Comparison of ENCODE assay signal across 10 mouse cellular contexts in genomic region chr9:45958851-45959250, GRCm38 (mm10). TPM values are rescaled to one million over a fixed set of nuclear protein-coding genes. Genes with fewer than 3 reads are reported as not detected.
A peak's percentile ranks its signal among the peaks of the same experiment; 100 is the strongest.
DNase-seq lines count a peak whose midpoint lies in the region; ATAC-seq and TF ChIP-seq lines count a peak whose summit lies in the region.
"Had no signal": no experiment of that assay in that cellular context is flagged by ENCODE, and none has a peak within 500 bp of the region (broad histone marks: within the 10 kb centered on the region; RNA-seq: fewer than 3 reads in every experiment).

No protein-coding gene starts in this region.

- peaks cover 30% of the 10 kb centered on the region for H3K4me1 ChIP-seq in heart, embryonic 15.5 days (replicated peaks)
- H3K4me1 ChIP-seq in lung, embryonic 16.5 days (replicated peaks; ENCODE audit: control insufficient read depth, insufficient read depth, low read length) = peaks cover 10% of the 10 kb centered on the region
- peaks cover 9% of the 10 kb centered on the region for H3K4me1 ChIP-seq in forebrain, postnatal 0 days (ENCODE audit: insufficient read depth)
- peaks cover 40% of the 10 kb centered on the region for H3K4me1 ChIP-seq in neural tube, embryonic 15.5 days

- H3K4me3 ChIP-seq in heart, embryonic 15.5 days = no peak overlapping the region
- no peak overlapping the region for H3K4me3 ChIP-seq in lung, embryonic 16.5 days (ENCODE audit: low read length)
- no peak overlapping the region for H3K4me3 ChIP-seq in forebrain, postnatal 0 days (ENCODE audit: low read depth, low read length)
- no peak overlapping the region for H3K4me3 ChIP-seq in neural tube, embryonic 15.5 days (replicated peaks)
- H3K4me3 ChIP-seq: embryonic facial prominence, embryonic 12.5 days had no signal

- H3K9ac ChIP-seq in heart, embryonic 15.5 days = no peak overlapping the region
- H3K9ac ChIP-seq in lung, embryonic 16.5 days (ENCODE audit: low read length) = no peak overlapping the region
- no peak overlapping the region for H3K9ac ChIP-seq in forebrain, postnatal 0 days
- H3K9ac ChIP-seq in neural tube, embryonic 15.5 days (replicated peaks) = no peak overlapping the region
- H3K9ac ChIP-seq: embryonic facial prominence, embryonic 12.5 days had no signal

- H3K9me3 ChIP-seq in heart, embryonic 15.5 days (replicated peaks) = no peaks in the 10 kb centered on the region
- no peaks in the 10 kb centered on the region for H3K9me3 ChIP-seq in lung, embryonic 16.5 days (ENCODE audit: control insufficient read depth, low read length)
- no peaks in the 10 kb centered on the region for H3K9me3 ChIP-seq in forebrain, postnatal 0 days (ENCODE audit: low read length)
- no peaks in the 10 kb centered on the region for H3K9me3 ChIP-seq in neural tube, embryonic 15.5 days (replicated peaks)
- H3K9me3 ChIP-seq: embryonic facial prominence, embryonic 12.5 days had no signal

- peaks cover 3% of the 10 kb centered on the region; the same call in 1 of the 2 replicates for H3K36me3 ChIP-seq in heart, embryonic 15.5 days
- peaks cover 2% of the 10 kb centered on the region; the same call in 1 of the 2 replicates for H3K36me3 ChIP-seq in lung, embryonic 16.5 days (ENCODE audit: control insufficient read depth, insufficient read depth, low read length)
- H3K36me3 ChIP-seq in forebrain, postnatal 0 days (ENCODE audit: insufficient read depth) = peaks cover 23% of the 10 kb centered on the region
- peaks cover 24% of the 10 kb centered on the region for H3K36me3 ChIP-seq in neural tube, embryonic 15.5 days

- no peak overlapping the region for H3K4me2 ChIP-seq in heart, embryonic 15.5 days
- no peak overlapping the region for H3K4me2 ChIP-seq in lung, embryonic 16.5 days (ENCODE audit: low read depth, low read length)
- no peak overlapping the region for H3K4me2 ChIP-seq in forebrain, postnatal 0 days (ENCODE audit: low read depth)
- H3K4me2 ChIP-seq in neural tube, embryonic 15.5 days = no peak overlapping the region
- H3K4me2 ChIP-seq: embryonic facial prominence, embryonic 12.5 days had no signal

- no peak for TF ChIP-seq CTCF in forebrain, postnatal 0 days (IDR thresholded peaks at IDR 0.05; ENCODE audit: low read depth)

- H3K27me3 ChIP-seq in heart, embryonic 15.5 days = no peaks in the 10 kb centered on the region
- no peaks in the 10 kb centered on the region for H3K27me3 ChIP-seq in lung, embryonic 16.5 days (ENCODE audit: control insufficient read depth, insufficient read depth, low read depth, low read length)
- no peaks in the 10 kb centered on the region for H3K27me3 ChIP-seq in forebrain, postnatal 0 days (ENCODE audit: insufficient read depth, low read length)
- H3K27me3 ChIP-seq in neural tube, embryonic 15.5 days (replicated peaks) = no peaks in the 10 kb centered on the region
- H3K27me3 ChIP-seq: embryonic facial prominence, embryonic 12.5 days had no signal

- ATAC-seq in heart, embryonic 15.5 days (replicated peaks; ENCODE audit: insufficient number of reproducible peaks, insufficient read depth, low FRiP score, low read depth) = no peak
- ATAC-seq in lung, embryonic 16.5 days (ENCODE audit: low read depth) = no peak
- no peak for ATAC-seq in forebrain, postnatal 0 days
- ATAC-seq in neural tube, embryonic 15.5 days (ENCODE audit: low FRiP score) = no peak
- ATAC-seq: activated CD4-positive, CD25-positive, alpha-beta regulatory T cell, adult 4 months had no signal

- no peak for DNase-seq in heart, postnatal 4 days
- no peak for DNase-seq in lung, postnatal 36 days
- DNase-seq in forebrain, postnatal 0 days = no peak
- DNase-seq in urinary bladder, adult 2 months (ENCODE audit: low spot score) = no peak
- DNase-seq: cerebellum, adult 2 months had no signal

- H3K27ac ChIP-seq in heart, embryonic 15.5 days = peak overlapping the region; percentile 60
- H3K27ac ChIP-seq in lung, embryonic 16.5 days (ENCODE audit: low read length) = 0 out of 2 replicates have a peak overlapping the region, but pooled peaks have one; percentile 10
- 0 out of 2 replicates have a peak overlapping the region, but pooled peaks have one; percentile 10 for H3K27ac ChIP-seq in forebrain, postnatal 0 days (ENCODE audit: low read depth, low read length)
- H3K27ac ChIP-seq in neural tube, embryonic 15.5 days (replicated peaks) = peak overlapping the region; percentile 38; the same call in 1 of the 2 replicates
- H3K27ac ChIP-seq: embryonic facial prominence, embryonic 12.5 days had no signal

- WGBS in heart, embryonic 15.5 days = 61% methylated on average over 4 of the region's 4 CpGs
- 53% methylated on average over 4 of the region's 4 CpGs for WGBS in lung, embryonic 16.5 days
- 23% methylated on average over 4 of the region's 4 CpGs for WGBS in forebrain, postnatal 0 days
- WGBS in neural tube, embryonic 15.5 days = 40% methylated on average over 4 of the region's 4 CpGs

RNA-seq across cellular contexts. Expression of gene Sidt2, which starts 3.8 kb away (rescaled TPM):
- 31.4 and 41.7 TPM in 2 replicates for polyA plus RNA-seq in heart, embryonic 15.5 days (2015; fragmentation: Nextera tagmentation; extraction: Ambion mirVana)
- total RNA-seq in heart, postnatal 4 days (2021) = 10 to 100 TPM; 57.1 to 67.0 TPM
- 33.6 and 35.9 TPM in 2 replicates for polyA plus RNA-seq in lung, embryonic 16.5 days (2015; fragmentation: Nextera tagmentation; extraction: Ambion mirVana)
- 65.6 and 77.5 TPM in 2 replicates for total RNA-seq in forebrain, postnatal 0 days (2014; rRNA removed)
- 33.5 and 46.5 TPM in 2 replicates for polyA plus RNA-seq in forebrain, postnatal 0 days (2015; fragmentation: Nextera tagmentation; extraction: Ambion mirVana)
- polyA plus RNA-seq in neural tube, embryonic 15.5 days (2015; fragmentation: Nextera tagmentation; extraction: Ambion mirVana) = 49.2 and 55.1 TPM in 2 replicates
- 102 and 121 TPM in 2 replicates for polyA plus RNA-seq in urinary bladder, adult 2 months (2012; rRNA removed)

RNA-seq across cellular contexts. Expression of gene Tagln, which starts 23.0 kb away (rescaled TPM):
- polyA plus RNA-seq in heart, embryonic 15.5 days (2015; fragmentation: Nextera tagmentation; extraction: Ambion mirVana) = 90.8 and 117 TPM in 2 replicates
- 100 to 1,000 TPM; 111 to 124 TPM for total RNA-seq in heart, postnatal 4 days (2021)
- 138 and 141 TPM in 2 replicates for polyA plus RNA-seq in lung, embryonic 16.5 days (2015; fragmentation: Nextera tagmentation; extraction: Ambion mirVana)
- 5.6 and 7.7 TPM in 2 replicates for total RNA-seq in forebrain, postnatal 0 days (2014; rRNA removed)
- polyA plus RNA-seq in forebrain, postnatal 0 days (2015; fragmentation: Nextera tagmentation; extraction: Ambion mirVana) = 3.5 and 3.7 TPM in 2 replicates
- 8.5 and 44.8 TPM in 2 replicates for polyA plus RNA-seq in neural tube, embryonic 15.5 days (2015; fragmentation: Nextera tagmentation; extraction: Ambion mirVana)
- 8,790 and 9,672 TPM in 2 replicates for polyA plus RNA-seq in urinary bladder, adult 2 months (2012; rRNA removed)

RNA-seq across cellular contexts. Expression of gene Rnf214, which starts 52.1 kb away (rescaled TPM):
- 40.3 and 43.3 TPM in 2 replicates for polyA plus RNA-seq in heart, embryonic 15.5 days (2015; fragmentation: Nextera tagmentation; extraction: Ambion mirVana)
- 10 to 100 TPM; 36.3 to 39.4 TPM for total RNA-seq in heart, postnatal 4 days (2021)
- polyA plus RNA-seq in lung, embryonic 16.5 days (2015; fragmentation: Nextera tagmentation; extraction: Ambion mirVana) = 50.4 and 51.3 TPM in 2 replicates
- 52.2 and 62.9 TPM in 2 replicates for total RNA-seq in forebrain, postnatal 0 days (2014; rRNA removed)
- 53.8 and 73.5 TPM in 2 replicates for polyA plus RNA-seq in forebrain, postnatal 0 days (2015; fragmentation: Nextera tagmentation; extraction: Ambion mirVana)
- 77.0 and 83.6 TPM in 2 replicates for polyA plus RNA-seq in neural tube, embryonic 15.5 days (2015; fragmentation: Nextera tagmentation; extraction: Ambion mirVana)
- 15.2 and 18.5 TPM in 2 replicates for polyA plus RNA-seq in urinary bladder, adult 2 months (2012; rRNA removed)

RNA-seq across cellular contexts. Expression of gene Pcsk7, which starts 52.6 kb away (rescaled TPM):
- polyA plus RNA-seq in heart, embryonic 15.5 days (2015; fragmentation: Nextera tagmentation; extraction: Ambion mirVana) = 17.0 and 19.6 TPM in 2 replicates
- 10 to 100 TPM; 20.6 to 25.2 TPM for total RNA-seq in heart, postnatal 4 days (2021)
- 23.0 and 26.6 TPM in 2 replicates for polyA plus RNA-seq in lung, embryonic 16.5 days (2015; fragmentation: Nextera tagmentation; extraction: Ambion mirVana)
- 32.5 and 33.8 TPM in 2 replicates for total RNA-seq in forebrain, postnatal 0 days (2014; rRNA removed)
- polyA plus RNA-seq in forebrain, postnatal 0 days (2015; fragmentation: Nextera tagmentation; extraction: Ambion mirVana) = 13.7 and 16.1 TPM in 2 replicates
- 25.0 and 25.8 TPM in 2 replicates for polyA plus RNA-seq in neural tube, embryonic 15.5 days (2015; fragmentation: Nextera tagmentation; extraction: Ambion mirVana)
- 22.0 and 22.4 TPM in 2 replicates for polyA plus RNA-seq in urinary bladder, adult 2 months (2012; rRNA removed)

RNA-seq across cellular contexts. Expression of gene Pafah1b2, which starts 53.6 kb away (rescaled TPM):
- polyA plus RNA-seq in heart, embryonic 15.5 days (2015; fragmentation: Nextera tagmentation; extraction: Ambion mirVana) = 105 and 124 TPM in 2 replicates
- 100 to 1,000 TPM; 104 TPM for total RNA-seq in heart, postnatal 4 days (2021)
- polyA plus RNA-seq in lung, embryonic 16.5 days (2015; fragmentation: Nextera tagmentation; extraction: Ambion mirVana) = 149 and 157 TPM in 2 replicates
- total RNA-seq in forebrain, postnatal 0 days (2014; rRNA removed) = 318 and 354 TPM in 2 replicates
- 222 and 258 TPM in 2 replicates for polyA plus RNA-seq in forebrain, postnatal 0 days (2015; fragmentation: Nextera tagmentation; extraction: Ambion mirVana)
- polyA plus RNA-seq in neural tube, embryonic 15.5 days (2015; fragmentation: Nextera tagmentation; extraction: Ambion mirVana) = 250 and 251 TPM in 2 replicates
- polyA plus RNA-seq in urinary bladder, adult 2 months (2012; rRNA removed) = 42.7 and 45.4 TPM in 2 replicates

Comparison
In these comparisons a context has a peak if more than half of its experiments do, and no peak if none do; other contexts are left out.
1. H3K27ac ChIP-seq: peak in every context shown above with its lines; median percentile 60 in heart, embryonic 15.5 days; 38 in neural tube, embryonic 15.5 days; 10 in lung, embryonic 16.5 days; 10 in forebrain, postnatal 0 days.
2. RNA of gene Tagln, which starts 23.0 kb away (polyA plus RNA-seq): 8,790 to 9,672 TPM in urinary bladder, adult 2 months; 138 to 141 TPM in lung, embryonic 16.5 days, 90.8 to 117 TPM in heart, embryonic 15.5 days, 8.5 to 44.8 TPM in neural tube, embryonic 15.5 days and 3.5 to 3.7 TPM in forebrain, postnatal 0 days; every median in the first group is over 10 times any median in the second.